Mouse (Mus musculus): ENCODE data around the gene Rhox11. TPM values are rescaled to one million over a fixed set of nuclear protein-coding genes. Genes with fewer than 3 reads are reported as not detected.
"Not testable (repeated sequence)": the region's sequence is repeated elsewhere in the genome, so short reads cannot be mapped to it uniquely, and the experiment has no call there.

The Rhox11 gene
- polyA plus RNA-seq (2012; rRNA removed), result 2.8 and 2.9 TPM in 2 replicates

DNA sequence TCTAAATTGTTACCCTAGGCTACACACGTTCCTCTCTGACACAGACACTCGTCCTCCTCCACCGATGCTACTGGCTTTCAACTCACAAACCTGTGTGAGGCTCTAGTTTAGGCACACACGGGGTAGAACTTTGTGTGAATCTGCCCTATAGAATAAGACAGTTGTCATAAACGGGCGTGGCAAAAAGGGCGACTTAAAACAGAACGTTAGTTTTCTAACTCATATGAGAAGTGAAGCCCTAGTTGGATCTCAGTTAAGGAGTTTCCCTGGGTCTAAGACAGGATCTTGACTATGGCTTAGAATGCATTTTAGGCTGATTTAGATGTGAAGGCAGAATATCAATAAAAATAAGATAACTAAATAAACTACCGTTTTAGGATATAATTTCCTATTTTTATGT, at the start of gene Rhox11:
Rhox11 (minus strand) TSS at position 101 of the 400 bp plus-strand sequence.
- peak within 1 kb of the TSS; percentile 80 for H3K4me3 ChIP-seq (ENCODE audit: control insufficient read depth, low read depth, low read length)
- H3K27me3 ChIP-seq (ENCODE audit: control insufficient read depth, insufficient read depth, low read length), result no peaks in the 10 kb centered on the region
- H3K4me1 ChIP-seq (ENCODE audit: control insufficient read depth, insufficient read depth, low read length), result peaks cover 3% of the 10 kb centered on the region; the same call in 1 of the 2 replicates
- TF ChIP-seq CTCF (IDR thresholded peaks at IDR 0.05; ENCODE audit: control insufficient read depth, insufficient read depth, insufficient replicate concordance, low read depth, low read length) (no peak), POLR2A (IDR thresholded peaks at IDR 0.05; ENCODE audit: control insufficient read depth, low read depth, low read length) (no peak)
- peak within 1 kb of the TSS; percentile 58 for H3K27ac ChIP-seq (ENCODE audit: control insufficient read depth, insufficient read depth, low read depth, low read length)
- H3K36me3 ChIP-seq (ENCODE audit: control insufficient read depth, insufficient read depth, low read length), result no peaks in the 10 kb centered on the region

DNA sequence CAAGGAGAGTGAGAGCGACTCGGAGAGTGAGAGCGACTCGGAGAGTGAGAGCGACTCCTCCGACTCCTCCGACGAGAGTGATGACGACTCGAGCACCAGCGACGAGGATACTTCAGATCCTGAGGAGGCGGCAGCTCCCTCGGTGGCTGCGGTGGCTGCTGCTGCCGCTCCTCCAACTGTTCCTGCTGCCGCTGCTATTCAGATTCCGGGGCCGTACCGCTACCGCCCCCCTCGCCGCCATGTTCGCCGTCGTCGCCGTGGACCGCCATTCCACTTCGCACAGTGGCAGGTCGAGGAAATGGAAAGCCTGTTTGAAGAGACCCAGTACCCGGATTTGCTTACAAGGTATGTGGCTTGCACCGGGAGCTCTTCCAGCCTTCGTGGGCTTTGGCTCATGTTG, 36.5 kb upstream of the Rhox11 start:
- TF ChIP-seq CTCF (IDR thresholded peaks at IDR 0.05; ENCODE audit: control insufficient read depth, insufficient read depth, insufficient replicate concordance, low read depth, low read length) (no peak), POLR2A (IDR thresholded peaks at IDR 0.05; ENCODE audit: control insufficient read depth, low read depth, low read length) (no peak)
- no peaks in the 10 kb centered on the region for H3K4me1 ChIP-seq (ENCODE audit: control insufficient read depth, insufficient read depth, low read length)
- peak overlapping the region; percentile 87 for H3K27ac ChIP-seq (ENCODE audit: control insufficient read depth, insufficient read depth, low read depth, low read length)
- H3K27me3 ChIP-seq (ENCODE audit: control insufficient read depth, insufficient read depth, low read length), result no peaks in the 10 kb centered on the region
- no peaks in the 10 kb centered on the region for H3K36me3 ChIP-seq (ENCODE audit: control insufficient read depth, insufficient read depth, low read length)
- H3K4me3 ChIP-seq (ENCODE audit: control insufficient read depth, low read depth, low read length), result peak overlapping the region; percentile 93

DNA sequence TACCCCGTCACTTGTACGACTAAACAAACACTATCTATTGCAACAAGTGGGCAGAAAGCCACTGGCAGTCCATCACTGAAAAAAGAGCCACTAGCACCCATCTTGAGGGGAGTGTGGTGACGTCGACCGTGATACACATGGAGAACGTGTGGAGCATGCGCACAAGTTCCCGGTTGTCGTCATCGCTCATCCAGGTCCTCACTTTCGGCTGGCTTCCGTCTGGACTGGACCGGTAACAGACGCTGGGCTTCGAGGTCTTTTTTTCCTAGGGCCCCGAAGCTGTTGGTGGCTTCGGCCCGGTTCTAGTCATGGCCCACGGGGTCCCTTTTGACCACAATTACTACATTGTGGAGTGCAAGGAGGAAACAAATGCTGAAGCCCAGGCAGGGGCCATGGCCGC, 36.0 kb upstream of the Rhox11 start, which contains the start of gene Rhox13:
Rhox13 (plus strand) TSS at position 238 of the 400 bp plus-strand sequence.
- Histone ChIP-seq H3K4me3 (ENCODE audit: control insufficient read depth, low read depth, low read length) (peak within 1 kb of the TSS; percentile 93), H3K36me3 (ENCODE audit: control insufficient read depth, insufficient read depth, low read length) (no peaks in the 10 kb centered on the region), H3K4me1 (ENCODE audit: control insufficient read depth, insufficient read depth, low read length) (no peaks in the 10 kb centered on the region), H3K27me3 (ENCODE audit: control insufficient read depth, insufficient read depth, low read length) (no peaks in the 10 kb centered on the region), H3K27ac (ENCODE audit: control insufficient read depth, insufficient read depth, low read depth, low read length) (peak within 1 kb of the TSS; percentile 87)
- no peak for TF ChIP-seq CTCF (IDR thresholded peaks at IDR 0.05; ENCODE audit: control insufficient read depth, insufficient read depth, insufficient replicate concordance, low read depth, low read length)
- peak; percentile 47; the same call in 1 of the 2 replicates for TF ChIP-seq POLR2A (IDR thresholded peaks at IDR 0.05; ENCODE audit: control insufficient read depth, low read depth, low read length)

- no peaks in the 10 kb centered on the region for H3K36me3 ChIP-seq (ENCODE audit: control insufficient read depth, insufficient read depth, low read length)
- TF ChIP-seq POLR2A (IDR thresholded peaks at IDR 0.05; ENCODE audit: control insufficient read depth, low read depth, low read length), result no peak
- no peak within 1 kb of the TSS for H3K4me3 ChIP-seq (ENCODE audit: control insufficient read depth, low read depth, low read length)
- no peaks in the 10 kb centered on the region for H3K27me3 ChIP-seq (ENCODE audit: control insufficient read depth, insufficient read depth, low read length)
- H3K4me1 ChIP-seq (ENCODE audit: control insufficient read depth, insufficient read depth, low read length), result peaks cover 4% of the 10 kb centered on the region
- no peak within 1 kb of the TSS for H3K27ac ChIP-seq (ENCODE audit: control insufficient read depth, insufficient read depth, low read depth, low read length)
Measured at GRCm38 (mm10) chrX:38110807-38111206, 25.9 kb upstream of the Rhox11 start, which contains the start of gene Rhox12. TSS of gene Rhox12 (minus strand) at chrX:38110907.

DNA sequence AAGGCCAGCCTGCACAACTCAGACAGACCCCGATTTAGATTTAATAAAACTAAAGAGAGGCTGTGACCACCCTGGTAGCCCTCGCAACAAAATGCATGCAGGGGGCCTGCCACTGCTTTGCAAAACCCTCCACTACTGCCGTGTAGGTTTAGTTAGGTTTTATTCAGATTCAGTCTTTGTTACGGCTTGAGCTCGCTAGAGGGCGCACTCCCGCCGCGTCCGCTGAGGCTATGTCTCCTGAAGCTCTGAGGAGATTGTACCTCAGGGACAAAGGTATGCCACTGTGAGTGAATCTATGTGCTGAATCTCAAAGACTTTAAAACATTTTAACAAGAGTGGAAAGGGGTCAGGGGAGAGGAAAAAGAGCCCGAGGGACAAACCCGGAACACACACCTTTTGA, 715 bp downstream of the Rhox11 start:
- Histone ChIP-seq H3K4me1 (ENCODE audit: control insufficient read depth, insufficient read depth, low read length) (peaks cover 3% of the 10 kb centered on the region; the same call in 1 of the 2 replicates), H3K27ac (ENCODE audit: control insufficient read depth, insufficient read depth, low read depth, low read length) (no peak overlapping the region; the same call in 1 of the 2 replicates), H3K4me3 (ENCODE audit: control insufficient read depth, low read depth, low read length) (peak overlapping the region; percentile 80), H3K36me3 (ENCODE audit: control insufficient read depth, insufficient read depth, low read length) (no peaks in the 10 kb centered on the region), H3K27me3 (ENCODE audit: control insufficient read depth, insufficient read depth, low read length) (no peaks in the 10 kb centered on the region)
- peak; percentile 72; the same call in 1 of the 2 replicates for TF ChIP-seq CTCF (IDR thresholded peaks at IDR 0.05; ENCODE audit: control insufficient read depth, insufficient read depth, insufficient replicate concordance, low read depth, low read length)
- TF ChIP-seq POLR2A (IDR thresholded peaks at IDR 0.05; ENCODE audit: control insufficient read depth, low read depth, low read length), result no peak

GRCm38 (mm10) chrX:38066175-38066574, 18.8 kb downstream of the Rhox11 start, which contains the start of gene Rhox10:
TSS of gene Rhox10 (plus strand) at chrX:38066475.
- Histone ChIP-seq H3K4me1 (ENCODE audit: control insufficient read depth, insufficient read depth, low read length) (no peaks in the 10 kb centered on the region), H3K36me3 (ENCODE audit: control insufficient read depth, insufficient read depth, low read length) (no peaks in the 10 kb centered on the region), H3K27me3 (ENCODE audit: control insufficient read depth, insufficient read depth, low read length) (no peaks in the 10 kb centered on the region), H3K27ac (ENCODE audit: control insufficient read depth, insufficient read depth, low read depth, low read length) (no peak within 1 kb of the TSS), H3K4me3 (ENCODE audit: control insufficient read depth, low read depth, low read length) (no peak within 1 kb of the TSS)
- TF ChIP-seq CTCF (IDR thresholded peaks at IDR 0.05; ENCODE audit: control insufficient read depth, insufficient read depth, insufficient replicate concordance, low read depth, low read length), result no peak
- no peak for TF ChIP-seq POLR2A (IDR thresholded peaks at IDR 0.05; ENCODE audit: control insufficient read depth, low read depth, low read length)

GRCm38 (mm10) chrX:38061544-38061943, 23.4 kb downstream of the Rhox11 start:
- no peak for TF ChIP-seq POLR2A (IDR thresholded peaks at IDR 0.05; ENCODE audit: control insufficient read depth, low read depth, low read length)
- TF ChIP-seq CTCF (IDR thresholded peaks at IDR 0.05; ENCODE audit: control insufficient read depth, insufficient read depth, insufficient replicate concordance, low read depth, low read length), result no peak
- Histone ChIP-seq H3K27ac (ENCODE audit: control insufficient read depth, insufficient read depth, low read depth, low read length) (no peak overlapping the region), H3K4me3 (ENCODE audit: control insufficient read depth, low read depth, low read length) (no peak overlapping the region), H3K36me3 (ENCODE audit: control insufficient read depth, insufficient read depth, low read length) (no peaks in the 10 kb centered on the region), H3K4me1 (ENCODE audit: control insufficient read depth, insufficient read depth, low read length) (no peaks in the 10 kb centered on the region), H3K27me3 (ENCODE audit: control insufficient read depth, insufficient read depth, low read length) (no peaks in the 10 kb centered on the region)

DNA sequence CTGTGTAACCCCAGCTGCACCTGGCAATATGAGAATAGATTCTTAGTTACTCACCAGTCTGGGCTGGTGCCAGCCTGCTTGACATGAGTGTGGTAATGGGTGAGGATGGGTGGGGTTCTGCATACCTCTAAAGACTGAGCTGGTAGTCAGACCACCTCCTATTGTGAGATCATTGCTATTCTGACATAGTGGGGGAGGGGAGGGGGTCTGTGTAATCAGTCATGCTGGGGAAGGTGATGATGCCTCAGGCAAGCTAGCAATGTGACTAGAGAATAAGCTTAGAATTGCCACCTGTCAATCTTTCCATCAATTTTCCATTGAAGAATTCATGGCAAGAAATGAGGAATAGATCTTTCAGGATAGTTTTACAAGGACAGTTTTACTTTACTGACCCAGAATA, 41.9 kb downstream of the Rhox11 start, which contains the start of gene Btg1-ps2:
Btg1-ps2 (minus strand) TSS at position 101 of the 400 bp plus-strand sequence.
- H3K27ac ChIP-seq (ENCODE audit: control insufficient read depth, insufficient read depth, low read depth, low read length); H3K36me3 ChIP-seq (ENCODE audit: control insufficient read depth, insufficient read depth, low read length); H3K4me1 ChIP-seq (ENCODE audit: control insufficient read depth, insufficient read depth, low read length); H3K27me3 ChIP-seq (ENCODE audit: control insufficient read depth, insufficient read depth, low read length): not testable (repeated sequence)
- H3K4me3 ChIP-seq (ENCODE audit: control insufficient read depth, low read depth, low read length), result peak within 1 kb of the TSS; percentile 39; the same call in 1 of the 2 replicates

Measured in testis, adult 2 months (tissue).